Mouse (Mus musculus): ENCODE data around the gene 2310033P09Rik. TPM values are rescaled to one million over a fixed set of nuclear protein-coding genes. Genes with fewer than 3 reads are reported as not detected.
A peak's percentile ranks its signal among the peaks of the same experiment; 100 is the strongest.

Gene 2310033P09Rik
- polyA plus RNA-seq (2014; fragmentation: Nextera tagmentation; extraction: Ambion mirVana): 21.4 and 25.0 TPM in 2 replicates

GRCm38 (mm10) chr11:59208153-59208831 lies at the start of gene 2310033P09Rik:
2310033P09Rik (plus strand) TSS chr11:59208321.
- H3K9ac ChIP-seq: peak within 1 kb of the TSS; percentile 77
- ATAC-seq (ENCODE audit: low FRiP score): peak; percentile 88
- no peaks in the 10 kb centered on the region for H3K9me3 ChIP-seq (ENCODE audit: control insufficient read depth, low read length)
- H3K4me1 ChIP-seq (replicated peaks; ENCODE audit: control insufficient read depth, insufficient read depth, low read length): peaks cover 17% of the 10 kb centered on the region
- H3K27ac ChIP-seq: peak within 1 kb of the TSS; percentile 87
- no peaks in the 10 kb centered on the region for H3K27me3 ChIP-seq (ENCODE audit: control insufficient read depth, insufficient read depth, low read length)
- peak within 1 kb of the TSS; percentile 91 for H3K4me2 ChIP-seq (replicated peaks)
- peak within 1 kb of the TSS; percentile 69 for H3K4me3 ChIP-seq (replicated peaks; ENCODE audit: low read length)
- under 1% methylated on average over 65 of the region's 67 CpGs for WGBS
- DNase-seq (ENCODE audit: low spot score): peak; percentile 100
- H3K36me3 ChIP-seq (replicated peaks; ENCODE audit: control insufficient read depth, insufficient read depth): peaks cover 72% of the 10 kb centered on the region

GRCm38 (mm10) chr11:59159099-59159498 lies 49.0 kb upstream of the 2310033P09Rik start:
- DNase-seq (ENCODE audit: low spot score): no peak
- no peak overlapping the region for H3K4me2 ChIP-seq (replicated peaks)
- no peaks in the 10 kb centered on the region for H3K27me3 ChIP-seq (ENCODE audit: control insufficient read depth, insufficient read depth, low read length)
- no peaks in the 10 kb centered on the region for H3K9me3 ChIP-seq (ENCODE audit: control insufficient read depth, low read length)
- H3K27ac ChIP-seq: no peak overlapping the region
- no peak for ATAC-seq (ENCODE audit: low FRiP score)
- peaks cover 29% of the 10 kb centered on the region for H3K36me3 ChIP-seq (replicated peaks; ENCODE audit: control insufficient read depth, insufficient read depth)
- H3K9ac ChIP-seq: no peak overlapping the region
- 94% methylated on average over 13 of the region's 13 CpGs for WGBS
- no peak overlapping the region for H3K4me3 ChIP-seq (replicated peaks; ENCODE audit: low read length)
- H3K4me1 ChIP-seq (replicated peaks; ENCODE audit: control insufficient read depth, insufficient read depth, low read length): peaks cover 14% of the 10 kb centered on the region

GRCm38 (mm10) chr11:59159558-59159957 lies 48.6 kb upstream of the 2310033P09Rik start:
- Histone ChIP-seq H3K9me3 (ENCODE audit: control insufficient read depth, low read length) (no peaks in the 10 kb centered on the region), H3K4me2 (replicated peaks) (no peak overlapping the region), H3K4me1 (replicated peaks; ENCODE audit: control insufficient read depth, insufficient read depth, low read length) (peaks cover 16% of the 10 kb centered on the region), H3K27ac (no peak overlapping the region), H3K4me3 (replicated peaks; ENCODE audit: low read length) (no peak overlapping the region), H3K9ac (no peak overlapping the region), H3K27me3 (ENCODE audit: control insufficient read depth, insufficient read depth, low read length) (no peaks in the 10 kb centered on the region), H3K36me3 (replicated peaks; ENCODE audit: control insufficient read depth, insufficient read depth) (peaks cover 29% of the 10 kb centered on the region)
- WGBS: 89% methylated on average over 4 of the region's 4 CpGs
- ATAC-seq (ENCODE audit: low FRiP score) (no peak), DNase-seq (ENCODE audit: low spot score) (no peak)

- WGBS: 71% methylated on average over 5 of the region's 5 CpGs
- DNase-seq (ENCODE audit: low spot score): no peak
- H3K27me3 ChIP-seq (ENCODE audit: control insufficient read depth, insufficient read depth, low read length): no peaks in the 10 kb centered on the region
- H3K4me2 ChIP-seq (replicated peaks): no peak overlapping the region
- H3K9me3 ChIP-seq (ENCODE audit: control insufficient read depth, low read length): no peaks in the 10 kb centered on the region
- no peak overlapping the region for H3K9ac ChIP-seq
- H3K4me1 ChIP-seq (replicated peaks; ENCODE audit: control insufficient read depth, insufficient read depth, low read length): peaks cover 16% of the 10 kb centered on the region
- no peak overlapping the region for H3K4me3 ChIP-seq (replicated peaks; ENCODE audit: low read length)
- peaks cover 23% of the 10 kb centered on the region for H3K36me3 ChIP-seq (replicated peaks; ENCODE audit: control insufficient read depth, insufficient read depth)
- no peak overlapping the region for H3K27ac ChIP-seq
- ATAC-seq (ENCODE audit: low FRiP score): no peak
These were observed 46.7 kb upstream of the 2310033P09Rik start for GRCm38 (mm10) chr11:59161398-59161797.

- Histone ChIP-seq H3K27me3 (ENCODE audit: control insufficient read depth, insufficient read depth, low read length) (no peaks in the 10 kb centered on the region), H3K27ac (peak overlapping the region; percentile 99), H3K4me1 (replicated peaks; ENCODE audit: control insufficient read depth, insufficient read depth, low read length) (peaks cover 16% of the 10 kb centered on the region), H3K4me3 (replicated peaks; ENCODE audit: low read length) (peak overlapping the region; percentile 58), H3K9ac (peak overlapping the region; percentile 55), H3K36me3 (replicated peaks; ENCODE audit: control insufficient read depth, insufficient read depth) (peaks cover 17% of the 10 kb centered on the region), H3K9me3 (ENCODE audit: control insufficient read depth, low read length) (no peaks in the 10 kb centered on the region), H3K4me2 (replicated peaks) (peak overlapping the region; percentile 73)
- DNase-seq (ENCODE audit: low spot score): peak; percentile 33
- no peak; the same call in 1 of the 2 replicates for ATAC-seq (ENCODE audit: low FRiP score)
- 60% methylated on average over 9 of the region's 9 CpGs for WGBS
These were observed 45.5 kb upstream of the 2310033P09Rik start for GRCm38 (mm10) chr11:59162443-59163254.

- peak; percentile 97 for DNase-seq (ENCODE audit: low spot score)
- Histone ChIP-seq H3K27me3 (ENCODE audit: control insufficient read depth, insufficient read depth, low read length) (no peaks in the 10 kb centered on the region), H3K4me3 (replicated peaks; ENCODE audit: low read length) (peak within 1 kb of the TSS; percentile 58), H3K4me1 (replicated peaks; ENCODE audit: control insufficient read depth, insufficient read depth, low read length) (peaks cover 16% of the 10 kb centered on the region), H3K9ac (peak within 1 kb of the TSS; percentile 78), H3K36me3 (replicated peaks; ENCODE audit: control insufficient read depth, insufficient read depth) (peaks cover 8% of the 10 kb centered on the region; the same call in 1 of the 2 replicates), H3K27ac (peak within 1 kb of the TSS; percentile 99), H3K9me3 (ENCODE audit: control insufficient read depth, low read length) (no peaks in the 10 kb centered on the region), H3K4me2 (replicated peaks) (peak within 1 kb of the TSS; percentile 73)
- 3% methylated on average over 68 of the region's 68 CpGs for WGBS
- peak; percentile 98 for ATAC-seq (ENCODE audit: low FRiP score)
These were observed 44.6 kb upstream of the 2310033P09Rik start, which contains the start of gene Iba57 for GRCm38 (mm10) chr11:59163255-59164236. Iba57 (minus strand) TSS chr11:59163739.

- Histone ChIP-seq H3K9me3 (ENCODE audit: control insufficient read depth, low read length) (no peaks in the 10 kb centered on the region), H3K9ac (peak overlapping the region; percentile 78; the same call in 1 of the 2 replicates), H3K27ac (peak overlapping the region; percentile 99; the same call in 1 of the 2 replicates), H3K4me3 (replicated peaks; ENCODE audit: low read length) (no peak overlapping the region), H3K27me3 (ENCODE audit: control insufficient read depth, insufficient read depth, low read length) (no peaks in the 10 kb centered on the region), H3K4me2 (replicated peaks) (peak overlapping the region; percentile 73), H3K4me1 (replicated peaks; ENCODE audit: control insufficient read depth, insufficient read depth, low read length) (peaks cover 16% of the 10 kb centered on the region), H3K36me3 (replicated peaks; ENCODE audit: control insufficient read depth, insufficient read depth) (0 out of 2 replicates have a peak, but pooled peaks cover 4% of the 10 kb centered on the region)
- ATAC-seq (ENCODE audit: low FRiP score) (no peak), DNase-seq (ENCODE audit: low spot score) (no peak)
- 91% methylated on average over 9 of the region's 9 CpGs for WGBS
These were observed 43.7 kb upstream of the 2310033P09Rik start for GRCm38 (mm10) chr11:59164384-59164783.

GRCm38 (mm10) chr11:59165616-59166241 lies 42.4 kb upstream of the 2310033P09Rik start:
- Histone ChIP-seq H3K9me3 (ENCODE audit: control insufficient read depth, low read length) (no peaks in the 10 kb centered on the region), H3K27ac (no peak overlapping the region), H3K9ac (no peak overlapping the region), H3K4me2 (replicated peaks) (no peak overlapping the region), H3K27me3 (ENCODE audit: control insufficient read depth, insufficient read depth, low read length) (no peaks in the 10 kb centered on the region), H3K4me3 (replicated peaks; ENCODE audit: low read length) (no peak overlapping the region), H3K36me3 (replicated peaks; ENCODE audit: control insufficient read depth, insufficient read depth) (0 out of 2 replicates have a peak, but pooled peaks cover 4% of the 10 kb centered on the region), H3K4me1 (replicated peaks; ENCODE audit: control insufficient read depth, insufficient read depth, low read length) (peaks cover 16% of the 10 kb centered on the region)
- DNase-seq (ENCODE audit: low spot score) (peak; percentile 30), ATAC-seq (ENCODE audit: low FRiP score) (no peak)
- WGBS: 19% methylated on average over 2 of the region's 2 CpGs
